Mouse (Mus musculus): ENCODE measurements around the gene Carmil3.

- TF ChIP-seq CHD2 (IDR thresholded peaks at IDR 0.05; ENCODE audit: low read depth, low read length) (no peak), ZC3H11A (IDR thresholded peaks at IDR 0.05; ENCODE audit: borderline replicate concordance, low read depth, low read length) (no peak), MAFK (IDR thresholded peaks at IDR 0.05; ENCODE audit: insufficient read depth, low read depth, low read length) (no peak), HCFC1 (IDR thresholded peaks at IDR 0.05; ENCODE audit: borderline replicate concordance, insufficient read depth, low read length) (no peak)
Observed at GRCm38 (mm10) chr14:55515846-55516245, 25.4 kb downstream of the Carmil3 start.

Measured in ES-E14 (cell line).